9 mouse cellular contexts compared by ENCODE assay signal in genomic region chr5:24591268-24591721, GRCm38 (mm10). TPM values are rescaled to one million over a fixed set of nuclear protein-coding genes. Genes with fewer than 3 reads are reported as not detected.
DNase-seq lines count a peak whose midpoint lies in the region; ATAC-seq and TF ChIP-seq lines count a peak whose summit lies in the region.
"Had no signal": no experiment of that assay in that cellular context is flagged by ENCODE, and none has a peak within 500 bp of the region (broad histone marks: within the 10 kb centered on the region; RNA-seq: fewer than 3 reads in every experiment).

No protein-coding gene starts in this region.

- H3K27me3 ChIP-seq in hindbrain, embryonic 13.5 days, result peaks cover 20% of the 10 kb centered on the region

- DNase-seq in left cerebral cortex, adult 2 months (ENCODE audit: extremely low spot score in 1 of 2, low spot score in 2 of 2), result no peak
- no peak for DNase-seq in left cerebral cortex, adult 18-20 months (ENCODE audit: low spot score in 2 of 2)
- DNase-seq in lung, postnatal 4 days, result peak; percentile 35 to 43
- no peak for DNase-seq in left cerebral cortex, postnatal 14 days (ENCODE audit: low spot score in 2 of 2)
- no peak for DNase-seq in frontal cortex, postnatal 36 days (ENCODE audit: low spot score in 2 of 2)
- DNase-seq in c-Kit-positive CD71-positive TER-119-positive erythroid progenitor cells, embryonic 14.5 days (ENCODE audit: low spot score), result no peak

- H3K36me3 ChIP-seq in hindbrain, embryonic 13.5 days, result peaks cover 71% of the 10 kb centered on the region

- peak; percentile 42 for ATAC-seq in common myeloid progenitor, adult 5-6 weeks (replicated peaks; ENCODE audit: low read depth, poor library complexity, severe bottlenecking)
- no peak for ATAC-seq in hindbrain, embryonic 13.5 days (ENCODE audit: low FRiP score)

- H3K9ac ChIP-seq in hindbrain, embryonic 13.5 days, result peak overlapping the region; percentile 35; the same call in 1 of the 2 replicates

- no peaks in the 10 kb centered on the region for H3K9me3 ChIP-seq in hindbrain, embryonic 13.5 days

- TF ChIP-seq CTCF in left cerebral cortex, adult 2 months (IDR thresholded peaks at IDR 0.05), result no peak; the same call in none of the 2 replicates

- peak overlapping the region; percentile 13; the same call in 1 of the 2 replicates for H3K4me3 ChIP-seq in left cerebral cortex, adult 2 months
- 0 out of 2 replicates have a peak overlapping the region, but pooled peaks have one; percentile 2 for H3K4me3 ChIP-seq in hindbrain, embryonic 13.5 days

- intact Hi-C loops in left cerebral cortex, adult 2 months (cut with DNase I), result no loop called here
- intact Hi-C loops in left cerebral cortex, postnatal 14 days (cut with DNase I), result no loop called here

- peak overlapping the region; percentile 21; the same call in 1 of the 2 replicates for H3K4me2 ChIP-seq in hindbrain, embryonic 13.5 days

- H3K4me1 ChIP-seq in hindbrain, embryonic 13.5 days (replicated peaks), result peaks cover 52% of the 10 kb centered on the region

- peak overlapping the region; percentile 40; the same call in 1 of the 2 replicates for H3K27ac ChIP-seq in left cerebral cortex, adult 2 months
- H3K27ac ChIP-seq in hindbrain, embryonic 13.5 days, result no peak overlapping the region

- 23% methylated on average over 23 of the region's 23 CpGs for WGBS in hindbrain, embryonic 13.5 days

RNA-seq across cellular contexts. Expression of gene Chpf2, which starts 4.8 kb away (rescaled TPM):
- total RNA-seq in left cerebral cortex, adult 2 months (2021), result 10 to 100 TPM; 72.6 to 78.4 TPM
- total RNA-seq in left cerebral cortex, adult 18-20 months (2021), result 10 to 100 TPM; 65.9 to 76.4 TPM
- 12.3 and 13.3 TPM in 2 replicates for total RNA-seq in common myeloid progenitor, adult 5-6 weeks (2017)
- polyA plus RNA-seq in hindbrain, embryonic 13.5 days (2015; fragmentation: Nextera tagmentation; extraction: Ambion mirVana), result 17.4 and 19.9 TPM in 2 replicates
- 10 to 100 TPM; 65.1 to 73.8 TPM for total RNA-seq in left cerebral cortex, postnatal 14 days (2021)

RNA-seq across cellular contexts. Expression of gene Abcf2, which starts 14.0 kb away (rescaled TPM):
- 10 to 100 TPM; 82.4 to 89.0 TPM for total RNA-seq in left cerebral cortex, adult 2 months (2021)
- total RNA-seq in left cerebral cortex, adult 18-20 months (2021), result 10 to 100 TPM; 89.7 to 90.5 TPM
- 107 and 119 TPM in 2 replicates for total RNA-seq in common myeloid progenitor, adult 5-6 weeks (2017)
- polyA plus RNA-seq in hindbrain, embryonic 13.5 days (2015; fragmentation: Nextera tagmentation; extraction: Ambion mirVana), result 91.6 and 92.3 TPM in 2 replicates
- total RNA-seq in left cerebral cortex, postnatal 14 days (2021), result 10 to 100 TPM; 62.0 to 64.8 TPM

RNA-seq across cellular contexts. Expression of gene Smarcd3, which starts 32.9 kb away (rescaled TPM):
- 10 to 100 TPM; 90.4 to 97.4 TPM for total RNA-seq in left cerebral cortex, adult 2 months (2021)
- total RNA-seq in left cerebral cortex, adult 18-20 months (2021), result 100 to 1,000 TPM in 1 of 2 experiments, 10 to 100 TPM in 1; 93.6 to 103 TPM
- 0.09 TPM in 1 of 2 replicates, not detected in the other for total RNA-seq in common myeloid progenitor, adult 5-6 weeks (2017)
- 86.2 and 87.6 TPM in 2 replicates for polyA plus RNA-seq in hindbrain, embryonic 13.5 days (2015; fragmentation: Nextera tagmentation; extraction: Ambion mirVana)
- 100 to 1,000 TPM; 102 to 110 TPM for total RNA-seq in left cerebral cortex, postnatal 14 days (2021)

RNA-seq across cellular contexts. Expression of gene 4931409K22Rik, which starts 34.7 kb away (rescaled TPM):
- under 1 TPM in 1 of 2 experiments, not detected in 1; 0.14 TPM for total RNA-seq in left cerebral cortex, adult 2 months (2021)
- total RNA-seq in left cerebral cortex, adult 18-20 months (2021), result not detected
- total RNA-seq in common myeloid progenitor, adult 5-6 weeks (2017), result not detected in 2 replicates
- polyA plus RNA-seq in hindbrain, embryonic 13.5 days (2015; fragmentation: Nextera tagmentation; extraction: Ambion mirVana), result 0.12 and 0.19 TPM in 2 replicates
- under 1 TPM in 1 of 2 experiments, not detected in 1; 0.13 TPM for total RNA-seq in left cerebral cortex, postnatal 14 days (2021)
- total RNA-seq: layer of hippocampus, postnatal 10 days had no signal

RNA-seq across cellular contexts. Expression of gene Asb10, which starts 50.5 kb away (rescaled TPM):
- not detected for total RNA-seq in left cerebral cortex, adult 2 months (2021)
- total RNA-seq in left cerebral cortex, adult 18-20 months (2021), result not detected
- 0.69 TPM in 1 of 2 replicates, not detected in the other for total RNA-seq in common myeloid progenitor, adult 5-6 weeks (2017)
- polyA plus RNA-seq in hindbrain, embryonic 13.5 days (2015; fragmentation: Nextera tagmentation; extraction: Ambion mirVana), result 0.16 and 0.49 TPM in 2 replicates
- under 1 TPM; 0.15 to 0.30 TPM for total RNA-seq in left cerebral cortex, postnatal 14 days (2021)

Comparison
In these comparisons a context has a peak if more than half of its experiments do, and no peak if none do; other contexts are left out.
1. DNase-seq: peak in lung, postnatal 4 days (2 of 2); none in left cerebral cortex, adult 2 months (0 of 2), left cerebral cortex, adult 18-20 months (0 of 2), left cerebral cortex, postnatal 14 days (0 of 2), frontal cortex, postnatal 36 days (0 of 2) and c-Kit-positive CD71-positive TER-119-positive erythroid progenitor cells, embryonic 14.5 days (single experiment).
2. RNA of gene Smarcd3, which starts 32.9 kb away (total RNA-seq): 102 to 110 TPM in left cerebral cortex, postnatal 14 days, 93.6 to 103 TPM in left cerebral cortex, adult 18-20 months and 90.4 to 97.4 TPM in left cerebral cortex, adult 2 months; 0.09 TPM in common myeloid progenitor, adult 5-6 weeks; every median in the first group is over 10 times any median in the second.